Mouse (Mus musculus): Measurements from ENCODE around the gene Ciao1.
"Not testable (repeated sequence)": the region's sequence is repeated elsewhere in the genome, so short reads cannot be mapped to it uniquely, and the experiment has no call there.

GRCm38 (mm10) chr2:127205936-127206335, 41.7 kb downstream of the Ciao1 start:
- TF ChIP-seq CTCF, POLR2A (IDR thresholded peaks at IDR 0.05; ENCODE audit: extremely low read depth, insufficient read depth, low read length): not testable (repeated sequence)
